Mouse (Mus musculus) lung, adult 2 months (tissue): ENCODE results near the gene Cort. TPM values are rescaled to one million over a fixed set of nuclear protein-coding genes. Genes with fewer than 3 reads are reported as not detected.
A peak's percentile ranks its signal among the peaks of the same experiment; 100 is the strongest.
"Not testable (repeated sequence)": the region's sequence is repeated elsewhere in the genome, so short reads cannot be mapped to it uniquely, and the experiment has no call there.

Experiments
- DNase-seq: peaks from one replicate; pipeline ENCODE4 v3.0.0; 2022
- H3K4me1 ChIP-seq: fragments of 200-500 bp; 2 replicates; pipeline ENCODE4 v1.6.1; 2011; ENCODE audit warnings: low read length; ENCODE audit not compliant: control insufficient read depth, insufficient read depth
- H3K4me3 ChIP-seq: fragments of 200-500 bp; replicated peaks from 2 replicates; pipeline ENCODE3; 2011; ENCODE audit warnings: low read depth, mild to moderate bottlenecking, control low read depth, low read length; ENCODE audit errors: extremely low read depth
- CTCF ChIP-seq: fragments of 200-500 bp; IDR thresholded peaks from 2 replicates; pipeline ENCODE4 v1.5.1; 2011; ENCODE audit warnings: mild to moderate bottlenecking, low read length, control low read depth; ENCODE audit not compliant: insufficient read depth
- POLR2A ChIP-seq: fragments of 200-500 bp; IDR thresholded peaks from 2 replicates; pipeline ENCODE4 v1.6.1; 2011; ENCODE audit warnings: low read depth, mild to moderate bottlenecking, control low read depth, low read length, borderline replicate concordance; ENCODE audit errors: extremely low read depth
- WGBS: fragments of 180-500 bp; shearing (Covaris S2); methylation state at CpG from one replicate; pipeline ENCODE4 v1.1.7; 2018; 5-methylcytosine and 5-hydroxymethylcytosine counted together
- polyA plus RNA-seq: library from polyadenylated mRNA; depleted of rRNA; stranded (reverse); fragments of >200 nt; gene quantifications from 2 replicates; pipeline ENCODE4 v1.2.3, GENCODE M21; 2012

The Cort gene
- polyA plus RNA-seq, 1 experiment: not detected

GRCm38 (mm10) chr4:149101456-149101855, 25.1 kb downstream of the Cort start:
- H3K4me1 ChIP-seq: peaks cover 7% of the 10 kb centered on the region
- TF ChIP-seq POLR2A: no peak
- TF ChIP-seq CTCF: no peak
- 76% methylated on average over 3 of the region's 3 CpGs for WGBS
- DNase-seq: no peak
- no peak overlapping the region for H3K4me3 ChIP-seq

GRCm38 (mm10) chr4:149100449-149100848, 26.1 kb downstream of the Cort start:
- not testable (repeated sequence) for H3K4me3 ChIP-seq, H3K4me1 ChIP-seq, DNase-seq
- 84% methylated on average over 12 of the region's 12 CpGs for WGBS

- TF ChIP-seq POLR2A (peak; percentile 70; the same call in 1 of the 2 replicates), CTCF (no peak)
- under 1% methylated on average over 49 of the region's 50 CpGs for WGBS
- peaks cover 3% of the 10 kb centered on the region; the same call in 1 of the 2 replicates for H3K4me1 ChIP-seq
- H3K4me3 ChIP-seq: peak within 1 kb of the TSS; percentile 98
- DNase-seq: peak; percentile 85
Measured at GRCm38 (mm10) chr4:149099369-149100017, 27.1 kb downstream of the Cort start, which contains the start of gene Pex14. Pex14 (minus strand) TSS chr4:149099876.

- TF ChIP-seq CTCF (no peak), POLR2A (no peak)
- peaks cover 3% of the 10 kb centered on the region; the same call in 1 of the 2 replicates for H3K4me1 ChIP-seq
- DNase-seq: no peak
- H3K4me3 ChIP-seq: peak overlapping the region; percentile 98
- 5% methylated on average over 11 of the region's 11 CpGs for WGBS
Measured at GRCm38 (mm10) chr4:149098571-149098970, 28.0 kb downstream of the Cort start.

GRCm38 (mm10) chr4:149097956-149098355, 28.6 kb downstream of the Cort start:
- 68% methylated on average over 3 of the region's 3 CpGs for WGBS
- no peak for TF ChIP-seq POLR2A
- no peak for TF ChIP-seq CTCF
- Histone ChIP-seq H3K4me1 (peaks cover 3% of the 10 kb centered on the region; the same call in 1 of the 2 replicates), H3K4me3 (no peak overlapping the region)
- no peak for DNase-seq

- 76% methylated on average over 8 of the region's 8 CpGs for WGBS
- no peak overlapping the region for H3K4me3 ChIP-seq
- TF ChIP-seq POLR2A (no peak), CTCF (no peak)
- no peaks in the 10 kb centered on the region for H3K4me1 ChIP-seq
- DNase-seq: no peak
Measured at GRCm38 (mm10) chr4:149091364-149091763, 35.2 kb downstream of the Cort start.

GRCm38 (mm10) chr4:149085381-149085780, 41.2 kb downstream of the Cort start:
- Histone ChIP-seq H3K4me3 (no peak overlapping the region), H3K4me1 (peaks cover 9% of the 10 kb centered on the region)
- WGBS: 86% methylated on average over 5 of the region's 5 CpGs
- no peak for DNase-seq
- TF ChIP-seq CTCF (no peak), POLR2A (no peak)

- WGBS: 50% methylated on average over 17 of the region's 17 CpGs
- Histone ChIP-seq H3K4me3 (no peak overlapping the region), H3K4me1 (peaks cover 9% of the 10 kb centered on the region)
- no peak for TF ChIP-seq POLR2A
- no peak for TF ChIP-seq CTCF
- DNase-seq: peak; percentile 72
Measured at GRCm38 (mm10) chr4:149081528-149081927, 45.0 kb downstream of the Cort start.

GRCm38 (mm10) chr4:149080111-149080510, 46.5 kb downstream of the Cort start:
- 89% methylated on average over 8 of the region's 8 CpGs for WGBS
- TF ChIP-seq CTCF: no peak
- TF ChIP-seq POLR2A: no peak

GRCm38 (mm10) chr4:149079629-149080028, 46.9 kb downstream of the Cort start:
- no peak for DNase-seq
- 67% methylated on average over 6 of the region's 6 CpGs for WGBS
- peaks cover 11% of the 10 kb centered on the region for H3K4me1 ChIP-seq
- TF ChIP-seq POLR2A (no peak), CTCF (no peak)
- no peak overlapping the region for H3K4me3 ChIP-seq

More at GRCm38 (mm10) chr4:149080111-149080510, 46.5 kb downstream of the Cort start:
- Histone ChIP-seq H3K4me1 (peaks cover 11% of the 10 kb centered on the region), H3K4me3 (no peak overlapping the region)
- no peak for DNase-seq
